Mouse (Mus musculus) stomach, postnatal 0 days (tissue): Measurements from ENCODE around the gene Wfdc3.

Source experiments
- CTCF ChIP-seq: IDR thresholded peaks from 2 replicates; pipeline ENCODE4 v1.5.1; 2016; ENCODE audit warnings: antibody characterized with exemption, low read depth, mild to moderate bottlenecking, moderate library complexity
- EP300 ChIP-seq: optimal IDR thresholded peaks from 2 replicates; pipeline ENCODE3; 2016; ENCODE audit warnings: antibody characterized with exemption

DNA sequence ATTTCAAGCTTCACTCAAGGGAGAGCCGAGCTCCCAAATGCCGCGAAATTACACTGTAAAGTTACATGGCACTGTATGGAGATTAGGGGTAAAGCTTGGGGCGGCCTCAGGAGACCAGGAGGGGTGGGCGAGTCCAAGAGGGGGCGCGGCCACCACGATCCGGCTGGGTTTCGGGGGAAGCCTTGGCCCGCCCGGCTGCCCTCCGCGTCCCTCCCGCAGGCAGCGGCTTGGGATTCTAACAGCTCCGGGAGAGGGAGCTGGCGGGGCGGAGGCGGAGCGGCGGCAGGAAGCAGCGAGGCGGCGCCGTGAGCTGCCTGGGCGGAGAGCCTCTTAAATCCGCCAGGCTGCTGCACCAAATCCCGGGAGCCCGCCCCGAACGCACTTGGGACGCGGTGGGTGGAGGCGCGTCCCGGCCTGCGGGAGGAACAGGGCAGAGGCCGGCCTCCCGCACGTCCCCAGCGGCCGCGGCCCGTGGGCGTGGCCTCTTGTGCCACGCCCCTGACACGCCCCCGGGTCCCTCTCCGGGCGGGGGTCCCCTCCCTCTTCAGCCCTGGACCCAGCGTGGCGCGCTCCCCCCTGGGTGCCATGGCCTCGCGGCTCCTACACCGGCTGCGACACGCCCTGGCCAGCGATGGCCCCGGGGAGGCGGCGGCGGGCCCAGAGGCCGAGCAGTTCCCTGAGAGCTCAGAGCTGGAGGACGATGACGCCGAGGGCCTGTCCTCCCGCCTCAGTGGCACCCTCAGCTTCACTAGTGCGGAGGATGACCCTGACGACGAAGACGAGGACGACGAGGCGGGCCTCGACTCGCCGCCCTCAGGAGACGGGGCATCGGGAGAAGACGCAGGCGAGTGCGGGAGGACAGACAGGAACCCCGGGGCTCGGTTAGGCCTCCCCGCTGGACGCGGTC lies 40.0 kb upstream of the Wfdc3 start, which contains the start of gene Snx21:
- no peak for TF ChIP-seq EP300
- peak; percentile 76 for TF ChIP-seq CTCF
